Comparison of ENCODE assay signal across 34 mouse cellular contexts in the genomic region with DNA sequence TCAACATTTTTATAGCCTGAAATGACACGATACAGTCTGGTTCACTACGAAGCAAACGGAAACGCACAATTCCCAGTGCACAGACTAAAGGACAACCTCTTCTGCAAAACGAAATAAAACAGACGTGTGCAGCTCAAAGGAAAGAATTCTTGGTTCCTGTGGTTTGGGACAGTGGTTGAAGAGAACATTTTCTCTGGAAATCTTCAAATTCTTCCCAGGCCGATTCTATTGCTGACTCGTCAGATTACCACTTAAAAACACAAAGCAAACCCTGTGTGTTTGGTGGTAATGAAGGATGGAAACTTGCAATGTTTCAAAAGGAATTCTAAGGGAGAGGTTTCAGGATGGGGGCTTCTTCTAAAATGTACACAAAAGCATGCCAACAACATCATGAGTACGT. TPM values are rescaled to one million over a fixed set of nuclear protein-coding genes. Genes with fewer than 3 reads are reported as not detected.
A peak's percentile ranks its signal among the peaks of the same experiment; 100 is the strongest.
DNase-seq lines count a peak whose midpoint lies in the region; ATAC-seq and TF ChIP-seq lines count a peak whose summit lies in the region.
"Had no signal": no experiment of that assay in that cellular context is flagged by ENCODE, and none has a peak within 500 bp of the region (broad histone marks: within the 10 kb centered on the region; RNA-seq: fewer than 3 reads in every experiment).

No protein-coding gene starts in this region.

- dilution Hi-C loops in CH12.LX (cut with MboI; ENCODE audit: extremely low pct_ligation_motif_present, extremely low pct_unique_long_range_greater_than_20kb, low sequenced_read_pairs) = no loop called here

- no peak overlapping the region for H3K4me3 ChIP-seq in CH12.LX (replicated peaks in 1 of 3; ENCODE audit: low read depth in 2 of 3, low read length in 2 of 3, poor library complexity in 1 of 3)
- no peak overlapping the region for H3K4me3 ChIP-seq in MEL (ENCODE audit: control insufficient read depth in 1 of 2, insufficient read depth in 1 of 2, low read depth in 2 of 2, low read length in 2 of 2)
- H3K4me3 ChIP-seq in embryonic facial prominence, embryonic 15.5 days (replicated peaks) = no peak overlapping the region
- H3K4me3 ChIP-seq: forebrain, embryonic 15.5 days; hindbrain, embryonic 10.5 days; hindbrain, embryonic 13.5 days; intestine, embryonic 15.5 days had no signal

- TF ChIP-seq POLR2A in CH12.LX (IDR thresholded peaks at IDR 0.05; ENCODE audit: low read depth, low read length) (no peak), MEL (IDR thresholded peaks at IDR 0.05; ENCODE audit: control insufficient read depth in 1 of 2, insufficient read depth in 1 of 2, low read depth in 1 of 2, low read length in 2 of 2, poor library complexity in 1 of 2) (no peak)

- 62% methylated on average over 9 of the region's 9 CpGs for WGBS in embryonic facial prominence, embryonic 15.5 days

- DNase-seq in CH12.LX (ENCODE audit: extremely low read depth) (no peak), MEL (ENCODE audit: low read depth, low spot score) (no peak)
- DNase-seq in kidney, postnatal 36 days = no peak
- DNase-seq in adrenal gland, adult 18-20 months (ENCODE audit: low spot score in 2 of 2) = no peak
- DNase-seq: adrenal gland, adult 2 months; adrenal gland, postnatal 14 days; cerebellum, adult 11 months; cerebellum, adult 8-10 months; cerebellum, postnatal 10 days; cerebellum, postnatal 36 days; embryo, embryonic 11 days; gastrocnemius, postnatal 10 days; gastrocnemius, postnatal 36 days; heart, adult 11 months; kidney, adult 11 months; kidney, adult 8-10 months had no signal

- no peak for ATAC-seq in embryonic facial prominence, embryonic 15.5 days (ENCODE audit: insufficient number of reproducible peaks, low FRiP score, low TSS enrichment, low read depth)
- no peak for ATAC-seq in granulocyte monocyte progenitor cell, adult 5-6 weeks (replicated peaks; ENCODE audit: poor library complexity, severe bottlenecking)
- ATAC-seq: forebrain, embryonic 15.5 days; hindbrain, embryonic 16.5 days; intestine, embryonic 15.5 days; Patski had no signal

- no peak for TF ChIP-seq CTCF in CH12.LX (conservative IDR thresholded peaks at IDR 0.05 in 1 of 2, IDR thresholded peaks at IDR 0.05 in 1 of 2; ENCODE audit: low read depth in 2 of 2, low read length in 2 of 2)
- no peak for TF ChIP-seq CTCF in MEL (IDR thresholded peaks at IDR 0.05 in 2 of 3, conservative IDR thresholded peaks at IDR 0.05 in 1 of 3; ENCODE audit: control insufficient read depth in 1 of 3, insufficient read depth in 1 of 3, low read depth in 2 of 3, low read length in 3 of 3, poor library complexity in 1 of 3, severe bottlenecking in 1 of 3)

- H3K4me1 ChIP-seq in CH12.LX (ENCODE audit: control insufficient read depth in 1 of 2, insufficient read depth in 2 of 2) (peaks cover 4 to 15% of the 10 kb centered on the region in 2 experiments; a peak in 3 of 4 replicates), MEL (ENCODE audit: control insufficient read depth in 1 of 2, insufficient read depth in 2 of 2, low read length in 2 of 2) (peaks cover 11 to 25% of the 10 kb centered on the region in 2 experiments)
- H3K4me1 ChIP-seq in embryonic facial prominence, embryonic 15.5 days = peaks cover 18% of the 10 kb centered on the region; the same call in 1 of the 2 replicates
- H3K4me1 ChIP-seq: forebrain, embryonic 15.5 days; hindbrain, embryonic 13.5 days had no signal

- H3K9ac ChIP-seq in CH12.LX (ENCODE audit: insufficient read depth, low read depth) (no peak overlapping the region), MEL (ENCODE audit: control insufficient read depth, low read depth, low read length, poor library complexity, severe bottlenecking) (no peak overlapping the region)
- H3K9ac ChIP-seq in embryonic facial prominence, embryonic 15.5 days = no peak overlapping the region
- H3K9ac ChIP-seq: forebrain, embryonic 15.5 days; hindbrain, embryonic 13.5 days; intestine, embryonic 15.5 days had no signal

- H3K79me2 ChIP-seq in CH12.LX (replicated peaks; ENCODE audit: control insufficient read depth, extremely low read depth, insufficient read depth, poor library complexity, severe bottlenecking) (peaks cover 26% of the 10 kb centered on the region), MEL (ENCODE audit: control insufficient read depth, insufficient read depth, low read length, poor library complexity) (peaks cover 7% of the 10 kb centered on the region; the same call in 1 of the 2 replicates)

- no peaks in the 10 kb centered on the region for H3K27me3 ChIP-seq in CH12.LX (replicated peaks)
- H3K27me3 ChIP-seq in MEL (ENCODE audit: control insufficient read depth in 1 of 2, insufficient read depth in 2 of 2, low read length in 2 of 2) = no peaks in the 10 kb centered on the region
- H3K27me3 ChIP-seq in embryonic facial prominence, embryonic 15.5 days = no peaks in the 10 kb centered on the region
- H3K27me3 ChIP-seq: forebrain, embryonic 15.5 days; hindbrain, embryonic 13.5 days; intestine, embryonic 15.5 days; Patski had no signal

- peaks cover 0 to 48% of the 10 kb centered on the region in 2 experiments for H3K36me3 ChIP-seq in CH12.LX (replicated peaks in 1 of 2; ENCODE audit: control insufficient read depth in 1 of 2, insufficient read depth in 1 of 2, low read length in 1 of 2)
- peaks cover 0 to 18% of the 10 kb centered on the region in 2 experiments; a peak in 2 of 4 replicates for H3K36me3 ChIP-seq in MEL (ENCODE audit: control insufficient read depth in 1 of 2, insufficient read depth in 2 of 2, low read length in 2 of 2)
- H3K36me3 ChIP-seq in embryonic facial prominence, embryonic 15.5 days = 0 out of 2 replicates have a peak, but pooled peaks cover 2% of the 10 kb centered on the region
- H3K36me3 ChIP-seq: forebrain, embryonic 15.5 days; hindbrain, embryonic 13.5 days; intestine, embryonic 15.5 days had no signal

- TF ChIP-seq EP300 in CH12.LX (IDR thresholded peaks at IDR 0.05; ENCODE audit: low read length) (no peak), MEL (IDR thresholded peaks at IDR 0.05; ENCODE audit: low read depth in 1 of 2, low read length in 2 of 2) (no peak)

- no peak overlapping the region for H3K4me2 ChIP-seq in CH12.LX (ENCODE audit: insufficient read depth, low read depth, poor library complexity, severe bottlenecking)
- no peak overlapping the region for H3K4me2 ChIP-seq in embryonic facial prominence, embryonic 15.5 days (replicated peaks)
- H3K4me2 ChIP-seq: forebrain, embryonic 15.5 days; heart, embryonic 11.5 days; hindbrain, embryonic 13.5 days; intestine, embryonic 15.5 days had no signal

- H3K9me3 ChIP-seq in CH12.LX (replicated peaks; ENCODE audit: low read length) (peaks cover 3% of the 10 kb centered on the region), MEL (replicated peaks; ENCODE audit: insufficient read depth, low read length) (no peaks in the 10 kb centered on the region)
- no peaks in the 10 kb centered on the region for H3K9me3 ChIP-seq in embryonic facial prominence, embryonic 15.5 days (replicated peaks)
- H3K9me3 ChIP-seq: forebrain, embryonic 15.5 days; hindbrain, embryonic 10.5 days; hindbrain, embryonic 13.5 days; intestine, embryonic 15.5 days had no signal

- in situ Hi-C loops in CH12.LX (cut with MboI; ENCODE audit: low pct_ligation_motif_present, low pct_unique_long_range_greater_than_20kb, low sequenced_read_pairs) = no loop called here

- no peak for TF ChIP-seq RAD21 in CH12.LX (IDR thresholded peaks at IDR 0.05; ENCODE audit: low read depth, low read length)
- TF ChIP-seq RAD21 in MEL (IDR thresholded peaks at IDR 0.05; ENCODE audit: low read depth, low read length) = no peak

- no peak overlapping the region for H3K27ac ChIP-seq in CH12.LX (ENCODE audit: insufficient read depth, low read depth)
- peak overlapping the region; percentile 59; the same call in 1 of the 2 replicates for H3K27ac ChIP-seq in MEL (ENCODE audit: control insufficient read depth, low read depth, low read length)
- peak overlapping the region; percentile 36 for H3K27ac ChIP-seq in embryonic facial prominence, embryonic 15.5 days (replicated peaks)
- H3K27ac ChIP-seq: forebrain, embryonic 15.5 days; hindbrain, embryonic 10.5 days; hindbrain, embryonic 13.5 days; intestine, embryonic 15.5 days had no signal

RNA-seq across cellular contexts. Expression of a gene that starts 12.3 kb away (rescaled TPM):
- 12.9 and 13.3 TPM in 2 replicates for total RNA-seq in CH12.LX (2012; rRNA removed)
- total RNA-seq in CH12.LX (2014; rRNA removed) = 10.4 and 12.7 TPM in 2 replicates
- 9.2 and 10.5 TPM in 2 replicates for polyA plus RNA-seq in CH12.LX (2012; ENCODE audit: insufficient read length, low read depth)
- 2.8 and 2.9 TPM in 2 replicates for total RNA-seq in MEL (2012; rRNA removed)
- polyA plus RNA-seq in MEL (2012; ENCODE audit: insufficient read depth in 1 of 2, insufficient read length in 2 of 2, low read depth in 1 of 2, low replicate concordance in 2 of 2, missing spikeins in 1 of 2) = 1 to 10 TPM in 1 of 2 experiments, not detected in 1; 3.6 TPM
- 11.3 and 13.3 TPM in 2 replicates for polyA plus RNA-seq in embryonic facial prominence, embryonic 15.5 days (2015; fragmentation: Nextera tagmentation; extraction: Ambion mirVana)
- total RNA-seq in granulocyte monocyte progenitor cell, adult 5-6 weeks (2014; fragmentation: Nextera tagmentation) = 11.5 and 15.2 TPM in 2 replicates
- 9.9 and 13.3 TPM in 2 replicates for total RNA-seq in granulocyte monocyte progenitor cell, adult 5-6 weeks (2017)
- total RNA-seq in adrenal gland, adult 18-20 months (2021) = 10 to 100 TPM; 23.3 to 32.6 TPM

RNA-seq across cellular contexts. Expression of a gene that starts 12.4 kb away (rescaled TPM):
- total RNA-seq in CH12.LX (2012; rRNA removed) (7.0 and 9.6 TPM in 2 replicates), CH12.LX (2014; rRNA removed) (11.9 and 15.9 TPM in 2 replicates), MEL (2012; rRNA removed) (8.8 and 8.9 TPM in 2 replicates)
- polyA plus RNA-seq in CH12.LX (2012; ENCODE audit: insufficient read length, low read depth) (10.8 and 14.8 TPM in 2 replicates), MEL (2012; ENCODE audit: insufficient read depth in 1 of 2, insufficient read length in 2 of 2, low read depth in 1 of 2, low replicate concordance in 2 of 2, missing spikeins in 1 of 2) (10 to 100 TPM in 1 of 2 experiments, not detected in 1; 12.1 TPM)
- 10.4 and 12.2 TPM in 2 replicates for polyA plus RNA-seq in embryonic facial prominence, embryonic 15.5 days (2015; fragmentation: Nextera tagmentation; extraction: Ambion mirVana)
- total RNA-seq in granulocyte monocyte progenitor cell, adult 5-6 weeks (2014; fragmentation: Nextera tagmentation) = 30.6 and 31.5 TPM in 2 replicates
- total RNA-seq in granulocyte monocyte progenitor cell, adult 5-6 weeks (2017) = 37.2 and 54.6 TPM in 2 replicates
- total RNA-seq in adrenal gland, adult 18-20 months (2021) = 100 to 1,000 TPM in 1 of 2 experiments, 10 to 100 TPM in 1; 72.4 to 112 TPM

RNA-seq across cellular contexts. Expression of a gene that starts 39.5 kb away (rescaled TPM):
- total RNA-seq in CH12.LX (2012; rRNA removed) (not detected in 2 replicates), CH12.LX (2014; rRNA removed) (not detected in 2 replicates), MEL (2012; rRNA removed) (not detected in 2 replicates)
- polyA plus RNA-seq in CH12.LX (2012; ENCODE audit: insufficient read length, low read depth) (not detected in 2 replicates), MEL (2012; ENCODE audit: insufficient read depth in 1 of 2, insufficient read length in 2 of 2, low read depth in 1 of 2, low replicate concordance in 2 of 2, missing spikeins in 1 of 2) (not detected)
- not detected in 2 replicates for polyA plus RNA-seq in embryonic facial prominence, embryonic 15.5 days (2015; fragmentation: Nextera tagmentation; extraction: Ambion mirVana)
- not detected in 2 replicates for total RNA-seq in granulocyte monocyte progenitor cell, adult 5-6 weeks (2014; fragmentation: Nextera tagmentation)
- total RNA-seq in granulocyte monocyte progenitor cell, adult 5-6 weeks (2017) = not detected in 2 replicates
- not detected for total RNA-seq in adrenal gland, adult 18-20 months (2021)
- total RNA-seq: adrenal gland, adult 2 months; adrenal gland, postnatal 14 days; adrenal gland, postnatal 4 days; gastrocnemius, adult 18-20 months; gastrocnemius, postnatal 10 days; gastrocnemius, postnatal 36 days; heart, adult 8-10 months; heart, postnatal 25 days had no signal
- polyA plus RNA-seq: adrenal gland, adult 2 months; cortical plate, adult 2 months; embryonic facial prominence, embryonic 11.5 days; forebrain, embryonic 11.5 days; forebrain, embryonic 15.5 days; heart, embryonic 11.5 days; heart, embryonic 14.5 days; heart, postnatal 0 days; hindbrain, embryonic 10.5 days; hindbrain, embryonic 13.5 days; hindbrain, embryonic 16.5 days; intestine, embryonic 15.5 days; Patski had no signal

RNA-seq across cellular contexts. Expression of a gene that starts 59.1 kb away (rescaled TPM):
- total RNA-seq in CH12.LX (2012; rRNA removed) (0.08 and 0.13 TPM in 2 replicates), CH12.LX (2014; rRNA removed) (not detected in 2 replicates), MEL (2012; rRNA removed) (0.03 and 0.12 TPM in 2 replicates)
- polyA plus RNA-seq in CH12.LX (2012; ENCODE audit: insufficient read length, low read depth) (not detected in 2 replicates), MEL (2012; ENCODE audit: insufficient read depth in 1 of 2, insufficient read length in 2 of 2, low read depth in 1 of 2, low replicate concordance in 2 of 2, missing spikeins in 1 of 2) (not detected)
- 0.12 and 0.26 TPM in 2 replicates for polyA plus RNA-seq in embryonic facial prominence, embryonic 15.5 days (2015; fragmentation: Nextera tagmentation; extraction: Ambion mirVana)
- not detected in 2 replicates for total RNA-seq in granulocyte monocyte progenitor cell, adult 5-6 weeks (2014; fragmentation: Nextera tagmentation)
- 0.04 TPM in 1 of 2 replicates, not detected in the other for total RNA-seq in granulocyte monocyte progenitor cell, adult 5-6 weeks (2017)
- under 1 TPM; 0.86 to 0.90 TPM for total RNA-seq in adrenal gland, adult 18-20 months (2021)
- polyA plus RNA-seq: embryonic facial prominence, embryonic 11.5 days; forebrain, embryonic 11.5 days; forebrain, embryonic 15.5 days; hindbrain, embryonic 10.5 days had no signal
